Mouse (Mus musculus) inflammation-experienced regulatory T-cells, adult 6 months (primary cell): ENCODE data around the gene Rgs7. TPM values are rescaled to one million over a fixed set of nuclear protein-coding genes. Genes with fewer than 3 reads are reported as not detected.

Experiments used
- polyA plus RNA-seq, 3 experiments: library from polyadenylated mRNA; unstranded; fragments of 100-300 nt; shearing (Covaris generic); gene quantifications; one replicate each; pipeline ENCODE4 v1.2.1; 2017

Rgs7 gene
- polyA plus RNA-seq, 3 experiments from 2014 or later: not detected

Other genes with a start within 250 kb of the Rgs7 start
- 1 to 10 TPM in 1 of 3 experiments, under 1 TPM in 2; 0.48 to 7.3 (median 0.88) TPM for gene Kmo, start 127.9 kb upstream of the Rgs7 start, polyA plus RNA-seq
- gene Fh1, start 133.1 kb upstream of the Rgs7 start, polyA plus RNA-seq: 100 to 1,000 TPM in 1 of 3 experiments, 10 to 100 TPM in 2; 48.1 to 114 (median 67.1) TPM
- not detected for gene Opn3, start 200.3 kb upstream of the Rgs7 start, polyA plus RNA-seq
- gene Chml, start 200.4 kb upstream of the Rgs7 start, polyA plus RNA-seq: 1 to 10 TPM in 2 of 3 experiments, under 1 TPM in 1; 0.21 to 1.1 (median 1.1) TPM
- gene Wdr64, start 206.1 kb upstream of the Rgs7 start, polyA plus RNA-seq: not detected